Mouse (Mus musculus) heart, adult 2 months (tissue): Measurements from ENCODE around the gene Tgfbr3. TPM values are rescaled to one million over a fixed set of nuclear protein-coding genes. Genes with fewer than 3 reads are reported as not detected.

Experiments
- DNase-seq, 2 experiments: peaks; one replicate each; pipeline ENCODE4 v3.0.0; 2021
- H3K27ac ChIP-seq: fragments of 200-600 bp; 2 replicates; pipeline ENCODE4 v1.8.1; 2022
- H3K27me3 ChIP-seq: fragments of 200-500 bp; 2 replicates; pipeline ENCODE4 v1.6.1; 2012; ENCODE audit warnings: mild to moderate bottlenecking, low read length, inconsistent platforms, mixed read lengths; ENCODE audit not compliant: control insufficient read depth, insufficient read depth
- H3K36me3 ChIP-seq: fragments of 200-500 bp; 2 replicates; pipeline ENCODE4 v1.6.1; 2012; ENCODE audit warnings: low read length, inconsistent platforms; ENCODE audit not compliant: control insufficient read depth, insufficient read depth
- H3K4me1 ChIP-seq: fragments of 200-500 bp; 2 replicates; pipeline ENCODE4 v1.6.1; 2011; ENCODE audit warnings: low read length; ENCODE audit not compliant: control insufficient read depth, insufficient read depth
- H3K4me3 ChIP-seq: fragments of 200-600 bp; 2 replicates; pipeline ENCODE4 v1.8.1; 2022
- H3K79me2 ChIP-seq: fragments of 200-500 bp; replicated peaks from 2 replicates; pipeline ENCODE4 v1.6.1; 2012; ENCODE audit warnings: mild to moderate bottlenecking, inconsistent platforms, low read length, moderate library complexity, mixed read lengths; ENCODE audit not compliant: control insufficient read depth, insufficient read depth
- H3K9ac ChIP-seq: fragments of 200-500 bp; 2 replicates; pipeline ENCODE4 v1.6.1; 2012; ENCODE audit warnings: low read depth, mild to moderate bottlenecking, control low read depth, inconsistent platforms, low read length, mixed read lengths
- CTCF ChIP-seq: fragments of 200-600 bp; IDR thresholded peaks from 2 replicates; pipeline ENCODE4 v1.8.1; 2022; ENCODE audit warnings: antibody characterized with exemption, mild to moderate bottlenecking, moderate library complexity
- EP300 ChIP-seq: fragments of 200-500 bp; IDR thresholded peaks from 2 replicates; pipeline ENCODE4 v1.6.1; 2011; ENCODE audit warnings: low read depth, low read length, control low read depth; ENCODE audit not compliant: insufficient read depth
- POLR2A ChIP-seq: fragments of 200-500 bp; IDR thresholded peaks from 2 replicates; pipeline ENCODE4 v1.6.1; 2011; ENCODE audit warnings: mild to moderate bottlenecking, low read depth, low read length, control low read depth; ENCODE audit not compliant: insufficient read depth
- WGBS: fragments of 180-500 bp; shearing (Covaris S2); methylation state at CpG from one replicate; pipeline ENCODE4 v1.1.7; 2018; 5-methylcytosine and 5-hydroxymethylcytosine counted together
- intact Hi-C: fragments of 180-260 bp; cut with DNase I; formaldehyde crosslinking; loops from one replicate; pipeline ENCODE4 v1.15.1; 2025
- polyA plus RNA-seq: library from polyadenylated mRNA; depleted of rRNA; stranded (reverse); fragments of >200 nt; gene quantifications from 2 replicates; pipeline ENCODE4 v1.2.3, GENCODE M21; 2012
- total RNA-seq, 2 experiments: library from RNA; stranded (reverse); gene quantifications; 2 replicates each; pipeline ENCODE4 v1.2.3; 2021

The Tgfbr3 gene
- total and polyA plus RNA-seq, 3 experiments: 27.2 to 47.6 (median 41.2) TPM

- Histone ChIP-seq H3K36me3 (no peaks in the 10 kb centered on the region), H3K4me3 (no peak overlapping the region), H3K27ac (no peak overlapping the region), H3K4me1 (peaks cover 6% of the 10 kb centered on the region), H3K79me2 (no peaks in the 10 kb centered on the region), H3K27me3 (no peaks in the 10 kb centered on the region), H3K9ac (no peak overlapping the region)
- no peak for DNase-seq
- intact Hi-C loops: loop anchor here (10.0 kb wide), 1 partner anchor 86 kb away; no protein-coding TSS in a partner anchor
- WGBS: 44% methylated on average over 12 of the region's 12 CpGs
- no peak for TF ChIP-seq CTCF
- no peak for TF ChIP-seq EP300
- TF ChIP-seq POLR2A: no peak
Measured at GRCm38 (mm10) chr5:107080986-107081624, 208.3 kb downstream of the Tgfbr3 start.

- Histone ChIP-seq H3K4me3 (no peak overlapping the region), H3K9ac (no peak overlapping the region), H3K79me2 (no peaks in the 10 kb centered on the region), H3K36me3 (no peaks in the 10 kb centered on the region), H3K4me1 (peaks cover 8% of the 10 kb centered on the region), H3K27ac (no peak overlapping the region), H3K27me3 (no peaks in the 10 kb centered on the region)
- no peak for DNase-seq
- 78% methylated on average over 8 of the region's 8 CpGs for WGBS
- TF ChIP-seq EP300 (no peak), POLR2A (no peak), CTCF (no peak)
- intact Hi-C loops: loop anchor here (10.0 kb wide), 1 partner anchor 85 kb away; no protein-coding TSS in a partner anchor
Measured at GRCm38 (mm10) chr5:107079920-107080319, 209.5 kb downstream of the Tgfbr3 start.

- Histone ChIP-seq H3K36me3 (no peaks in the 10 kb centered on the region), H3K4me3 (no peak overlapping the region), H3K27ac (no peak overlapping the region), H3K79me2 (no peaks in the 10 kb centered on the region), H3K9ac (no peak overlapping the region), H3K27me3 (no peaks in the 10 kb centered on the region), H3K4me1 (peaks cover 8% of the 10 kb centered on the region)
- no peak for DNase-seq
- WGBS: 41% methylated on average over 11 of the region's 11 CpGs
- intact Hi-C loops: no loop called here
- TF ChIP-seq CTCF: no peak
Measured at GRCm38 (mm10) chr5:107079146-107079638, 210.2 kb downstream of the Tgfbr3 start.

- Histone ChIP-seq H3K27me3 (no peaks in the 10 kb centered on the region), H3K79me2 (no peaks in the 10 kb centered on the region), H3K27ac (no peak overlapping the region), H3K9ac (no peak overlapping the region), H3K4me3 (no peak overlapping the region), H3K4me1 (peaks cover 8% of the 10 kb centered on the region), H3K36me3 (no peaks in the 10 kb centered on the region)
- no peak for DNase-seq
- TF ChIP-seq CTCF: no peak
- TF ChIP-seq EP300: no peak
- no peak for TF ChIP-seq POLR2A
- 98% methylated on average over 3 of the region's 3 CpGs for WGBS
- intact Hi-C loops: no loop called here
Measured at GRCm38 (mm10) chr5:107078361-107078760, 211.1 kb downstream of the Tgfbr3 start.

GRCm38 (mm10) chr5:107077900-107078299, 211.5 kb downstream of the Tgfbr3 start:
- peaks cover 8% of the 10 kb centered on the region for H3K4me1 ChIP-seq
- intact Hi-C loops: no loop called here
- H3K9ac ChIP-seq: no peak overlapping the region
- WGBS: 95% methylated on average over 7 of the region's 7 CpGs
- no peaks in the 10 kb centered on the region for H3K27me3 ChIP-seq
- H3K27ac ChIP-seq: no peak overlapping the region
- H3K79me2 ChIP-seq: no peaks in the 10 kb centered on the region
- H3K36me3 ChIP-seq: no peaks in the 10 kb centered on the region
- no peak overlapping the region for H3K4me3 ChIP-seq
- TF ChIP-seq EP300 (no peak), CTCF (no peak), POLR2A (no peak)
- no peak for DNase-seq

GRCm38 (mm10) chr5:107074980-107075583, 214.3 kb downstream of the Tgfbr3 start:
- peak overlapping the region; percentile 40 for H3K27ac ChIP-seq
- H3K36me3 ChIP-seq: no peaks in the 10 kb centered on the region
- 54% methylated on average over 13 of the region's 13 CpGs for WGBS
- intact Hi-C loops: no loop called here
- no peak for TF ChIP-seq POLR2A
- TF ChIP-seq EP300: no peak
- no peak for TF ChIP-seq CTCF
- no peaks in the 10 kb centered on the region for H3K27me3 ChIP-seq
- no peaks in the 10 kb centered on the region for H3K79me2 ChIP-seq
- no peak overlapping the region for H3K4me3 ChIP-seq
- H3K9ac ChIP-seq: no peak overlapping the region
- DNase-seq: no peak
- peaks cover 8% of the 10 kb centered on the region for H3K4me1 ChIP-seq
